Mouse (Mus musculus) stomach, postnatal 0 days (tissue): Measurements from ENCODE around the gene Flot2.

ENCODE experiments used
- CTCF ChIP-seq: IDR thresholded peaks from 2 replicates; pipeline ENCODE4 v1.5.1; 2016; ENCODE audit warnings: antibody characterized with exemption, low read depth, mild to moderate bottlenecking, moderate library complexity
- EP300 ChIP-seq: optimal IDR thresholded peaks from 2 replicates; pipeline ENCODE3; 2016; ENCODE audit warnings: antibody characterized with exemption

DNA sequence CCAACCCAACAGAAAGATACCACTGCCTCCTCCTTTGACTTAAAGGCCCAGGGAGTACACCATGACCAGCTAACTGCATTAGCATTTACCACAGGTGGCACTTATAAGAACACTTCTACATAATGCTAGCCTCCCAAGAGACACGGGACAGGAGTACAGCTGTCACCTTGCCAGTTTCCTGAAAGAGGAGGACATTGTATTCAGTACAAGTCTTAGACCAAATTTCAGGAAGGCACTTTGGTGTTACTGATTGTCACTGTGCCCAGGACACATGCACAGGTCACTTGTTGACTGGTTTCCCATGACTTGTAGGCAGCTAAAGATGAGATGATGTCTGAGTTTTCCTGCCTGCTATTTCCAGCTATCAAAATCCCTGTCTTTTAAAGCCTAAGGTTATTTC lies 42.2 kb upstream of the Flot2 start:
- TF ChIP-seq CTCF (no peak), EP300 (no peak)
